Mouse (Mus musculus): ENCODE data around the gene Themis2.
"Not testable (repeated sequence)": the region's sequence is repeated elsewhere in the genome, so short reads cannot be mapped to it uniquely, and the experiment has no call there.

The Themis2 gene

GRCm38 (mm10) chr4:132799845-132800244, 3.7 kb upstream of the Themis2 start:
- DNase-seq (ENCODE audit: low spot score in 2 of 2), result no peak

DNA sequence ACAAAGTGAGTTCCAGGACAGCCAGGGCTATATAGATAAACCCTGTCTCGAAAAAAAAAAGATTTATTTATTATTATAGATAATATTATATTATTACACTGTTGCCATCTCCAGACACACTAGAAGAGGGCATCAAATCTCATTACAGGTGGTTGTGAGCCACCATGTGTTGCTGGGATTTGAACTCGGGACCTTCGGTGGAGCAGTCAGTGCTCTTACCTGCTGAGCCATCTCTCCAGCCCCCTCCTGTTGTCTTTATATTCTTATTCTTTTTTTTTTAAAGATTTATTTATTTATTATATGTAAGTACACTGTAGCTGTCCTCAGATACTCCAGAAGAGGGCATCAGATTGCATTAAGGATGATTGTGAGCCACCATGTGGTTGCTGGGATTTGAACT, 2.5 kb upstream of the Themis2 start:
- DNase-seq (ENCODE audit: low spot score in 2 of 2), result not testable (repeated sequence)

- DNase-seq (ENCODE audit: low spot score in 2 of 2), result no peak
These were observed 1.8 kb upstream of the Themis2 start for GRCm38 (mm10) chr4:132798028-132798427.

GRCm38 (mm10) chr4:132797461-132797860, 1.3 kb upstream of the Themis2 start:
- DNase-seq (ENCODE audit: low spot score in 2 of 2), result no peak

- no peak for DNase-seq (ENCODE audit: low spot score in 2 of 2)
These were observed 1.0 kb downstream of the Themis2 start for GRCm38 (mm10) chr4:132795171-132795570.

DNA sequence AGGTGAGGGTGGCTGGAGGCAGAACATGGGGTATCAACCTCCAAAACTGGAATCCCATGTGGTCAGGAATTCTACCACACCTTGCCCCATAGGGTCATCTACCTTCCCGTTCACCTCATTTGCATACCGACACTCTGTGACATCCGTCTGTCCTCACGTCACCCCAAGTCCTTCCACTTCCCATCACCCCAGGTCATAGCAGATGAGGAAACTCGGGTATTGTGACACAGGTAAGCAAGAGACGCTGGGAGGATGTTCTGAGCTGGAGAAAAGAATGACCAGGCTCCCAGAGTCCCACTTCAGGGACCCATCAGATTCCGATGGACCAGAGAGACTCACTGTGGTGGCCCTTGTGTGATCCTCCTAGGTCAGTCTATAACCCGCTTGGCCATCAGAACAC, 1.4 kb downstream of the Themis2 start:
- DNase-seq (ENCODE audit: low spot score in 2 of 2), result no peak

DNA sequence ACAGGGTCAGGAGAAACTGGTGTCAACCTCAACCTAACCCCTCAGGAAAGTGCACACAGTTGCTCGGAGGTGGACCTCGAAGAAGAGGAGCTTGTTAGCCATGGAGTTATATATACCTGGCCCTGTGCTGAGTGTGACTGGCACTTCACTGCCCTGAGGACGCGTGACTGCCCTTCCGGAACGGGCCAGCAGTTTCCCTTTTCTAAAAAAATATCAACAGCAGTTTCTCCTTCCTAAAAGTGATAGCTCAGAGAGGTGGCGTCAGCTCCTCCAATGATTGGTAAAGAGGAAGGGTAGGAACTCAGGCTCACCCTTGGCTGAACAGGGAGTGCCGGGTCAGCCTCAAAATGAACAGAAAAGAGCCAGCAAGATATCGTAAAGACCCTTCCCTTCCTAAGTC, 2.2 kb downstream of the Themis2 start:
- DNase-seq (ENCODE audit: low spot score in 2 of 2), result no peak

- not testable (repeated sequence) for DNase-seq (ENCODE audit: low spot score in 2 of 2)
These were observed 2.7 kb downstream of the Themis2 start for GRCm38 (mm10) chr4:132793322-132794004.

- no peak for DNase-seq (ENCODE audit: low spot score in 2 of 2)
These were observed 6.5 kb downstream of the Themis2 start for GRCm38 (mm10) chr4:132789731-132790130.

GRCm38 (mm10) chr4:132785228-132785627, 11.0 kb downstream of the Themis2 start:
- DNase-seq (ENCODE audit: low spot score in 2 of 2), result no peak

- DNase-seq (ENCODE audit: low spot score in 2 of 2), result no peak
These were observed 12.5 kb downstream of the Themis2 start for GRCm38 (mm10) chr4:132783732-132784131.

DNA sequence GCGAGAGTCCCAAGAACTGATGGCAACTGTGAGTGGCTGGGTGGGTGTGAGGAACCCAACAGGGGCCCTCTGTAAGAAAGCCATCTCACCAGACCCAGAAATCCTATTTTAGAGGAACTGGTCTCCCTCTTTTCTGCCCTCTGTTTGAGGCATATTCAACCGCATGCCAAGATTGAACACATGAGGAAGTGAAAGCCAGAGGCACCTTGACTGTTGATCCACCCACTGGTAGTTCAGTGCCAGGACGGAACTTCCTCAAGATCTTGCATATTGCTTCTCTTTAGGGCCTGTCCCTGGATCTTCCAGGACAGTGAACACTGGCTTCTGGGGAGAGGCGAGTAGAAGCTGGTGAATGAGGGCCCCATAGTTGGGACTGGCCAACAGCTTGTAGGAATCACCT, 15.9 kb downstream of the Themis2 start:
- no peak for DNase-seq (ENCODE audit: low spot score in 2 of 2)

DNA sequence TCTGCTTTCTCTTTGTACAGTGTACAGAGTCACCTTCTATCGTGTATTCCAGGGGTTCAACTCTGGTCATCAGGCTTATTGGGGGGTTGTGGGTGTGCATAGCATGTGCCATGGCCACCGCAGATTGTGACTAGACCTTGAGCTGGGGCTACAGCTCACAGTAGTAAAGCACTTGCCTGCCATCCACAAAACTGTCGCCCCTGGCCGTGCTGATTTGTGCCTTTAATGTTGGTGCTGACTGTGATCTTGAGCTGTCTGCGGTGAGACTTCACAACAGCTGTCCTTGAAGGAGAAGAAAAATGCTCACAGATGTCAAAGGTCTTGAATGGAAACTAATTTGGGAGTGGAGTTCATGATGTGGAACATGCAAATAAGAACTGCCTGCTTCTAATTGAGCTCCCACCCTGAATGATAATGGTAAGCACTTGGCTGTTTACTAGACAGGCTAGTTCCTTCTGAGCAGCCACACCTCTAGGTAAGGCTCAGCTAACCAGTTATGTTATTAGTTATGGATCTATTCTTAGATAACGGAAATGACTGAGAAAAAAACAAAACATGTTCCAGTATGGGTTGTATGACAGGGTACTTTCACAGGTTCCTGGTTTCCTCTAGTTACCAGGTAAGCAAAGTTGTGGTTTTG, 17.5 kb downstream of the Themis2 start:
- DNase-seq (ENCODE audit: low spot score in 2 of 2), result no peak

GRCm38 (mm10) chr4:132776764-132777163, 19.4 kb downstream of the Themis2 start:
- DNase-seq (ENCODE audit: low spot score in 2 of 2), result peak; percentile 43 to 65

DNA sequence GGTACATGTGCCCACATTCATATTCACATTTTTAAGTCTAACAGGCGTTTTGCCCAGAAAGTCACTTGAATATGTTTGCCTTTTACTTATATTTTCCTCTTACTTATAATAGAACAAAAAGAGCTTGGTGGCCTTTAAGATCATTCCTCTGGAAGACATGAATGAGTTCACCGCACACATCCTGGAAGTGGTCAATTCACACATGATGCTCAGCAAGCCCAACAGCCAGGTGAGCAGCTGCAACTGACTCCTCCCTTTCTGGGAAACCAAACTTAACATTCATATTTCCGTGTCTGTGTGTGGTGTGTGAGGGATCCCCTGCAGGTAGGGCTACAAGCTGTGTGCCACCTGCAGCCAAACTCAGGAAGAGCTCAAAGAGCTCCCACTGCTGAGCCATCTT, 21.3 kb downstream of the Themis2 start:
- DNase-seq (ENCODE audit: low spot score in 2 of 2), result no peak

DNA sequence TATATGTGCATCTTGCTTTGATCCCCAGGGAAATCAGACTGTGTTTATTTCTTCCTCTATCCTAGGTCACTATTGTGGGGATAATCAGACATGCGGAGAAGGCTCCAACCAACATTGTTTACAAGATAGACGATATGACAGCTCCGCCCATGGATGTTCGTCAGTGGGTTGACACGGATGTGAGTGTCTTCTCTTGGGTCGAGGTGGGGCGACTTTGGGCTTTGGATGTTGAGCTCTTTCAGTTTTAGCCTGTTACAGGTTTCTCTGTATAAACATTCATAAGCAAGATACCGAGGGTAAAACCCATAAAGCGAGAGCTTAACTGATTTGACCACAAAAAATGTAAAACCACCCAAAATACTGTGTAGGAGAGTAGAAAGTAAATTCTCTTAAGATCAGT, 24.4 kb downstream of the Themis2 start:
- no peak for DNase-seq (ENCODE audit: low spot score in 2 of 2)

DNA sequence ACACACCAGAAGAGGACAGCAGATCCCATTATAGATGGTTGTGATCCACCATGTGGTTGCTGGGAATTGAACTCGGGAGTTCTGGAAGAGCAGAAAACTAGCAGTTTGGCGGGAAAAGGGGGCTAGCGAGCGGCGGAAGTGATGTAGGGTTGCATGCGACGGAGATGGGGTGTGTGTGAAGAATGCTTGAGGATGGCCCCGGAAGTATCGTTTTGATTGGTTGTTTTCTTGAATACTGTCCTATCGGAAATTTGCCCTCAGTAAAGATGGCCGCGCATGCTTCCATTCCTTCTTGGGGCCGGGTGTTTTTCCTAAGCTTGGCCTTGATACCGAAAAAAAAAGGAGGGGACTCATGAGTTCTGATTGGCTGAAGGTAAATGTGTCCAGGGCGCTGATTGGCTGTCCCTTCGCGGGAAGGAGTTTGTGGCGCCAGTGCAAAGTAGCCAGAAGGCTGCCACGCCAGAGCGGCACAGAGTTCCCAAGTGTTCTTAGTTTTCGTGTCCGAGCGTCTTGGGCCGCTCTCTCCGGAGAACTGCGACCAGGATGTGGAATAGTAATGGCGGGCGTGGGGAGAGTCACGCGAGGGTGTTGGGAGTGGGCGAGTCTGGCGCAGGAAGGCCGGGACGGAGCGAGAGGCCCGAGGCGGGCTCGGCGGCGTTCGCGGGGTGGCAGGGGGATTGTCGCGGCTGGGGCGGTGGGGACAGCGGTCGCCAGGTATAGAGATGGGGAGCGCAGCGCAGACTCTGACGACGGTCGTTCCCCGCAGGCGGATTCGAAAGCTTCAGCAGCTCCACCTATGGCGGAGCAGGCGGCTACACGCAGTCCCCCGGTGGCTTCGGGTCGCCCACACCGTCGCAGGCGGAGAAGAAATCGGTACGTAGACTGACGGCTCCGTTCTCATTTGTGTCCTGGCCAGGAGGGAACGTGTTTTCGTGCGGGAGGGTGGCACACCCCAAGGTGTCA, 28.0 kb downstream of the Themis2 start, which contains the start of gene Rpa2:
Gene Rpa2, plus strand, starts transcription at position 419 of the 963 bp plus-strand sequence.
- peak; percentile 97 to 98 for DNase-seq (ENCODE audit: low spot score in 2 of 2)

GRCm38 (mm10) chr4:132763125-132763524, 33.1 kb downstream of the Themis2 start:
- DNase-seq (ENCODE audit: low spot score in 2 of 2), result not testable (repeated sequence)

DNA sequence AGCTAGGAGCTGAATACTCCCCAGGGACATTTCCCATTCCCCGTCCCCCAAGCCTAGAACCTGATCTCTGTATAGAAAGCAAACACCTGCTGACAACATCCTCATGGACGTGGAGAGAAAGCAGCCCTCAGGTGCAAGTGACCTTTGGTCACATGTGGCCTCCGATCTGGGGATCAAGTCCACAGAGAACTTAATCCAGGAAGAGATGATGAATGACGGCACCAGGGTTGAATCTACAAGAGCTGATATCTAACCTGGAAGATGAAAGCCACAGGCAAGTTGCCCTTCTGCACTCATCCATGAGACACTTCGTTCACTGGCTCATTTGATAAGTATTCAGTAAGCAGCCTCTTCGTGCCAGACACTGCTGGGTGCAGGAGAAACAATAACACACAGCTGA, 33.6 kb downstream of the Themis2 start:
- no peak for DNase-seq (ENCODE audit: low spot score in 2 of 2)

GRCm38 (mm10) chr4:132760296-132760695, 35.9 kb downstream of the Themis2 start:
- DNase-seq (ENCODE audit: low spot score in 2 of 2), result no peak

- no peak for DNase-seq (ENCODE audit: low spot score in 2 of 2)
These were observed 38.4 kb downstream of the Themis2 start for GRCm38 (mm10) chr4:132757633-132758351.

- DNase-seq (ENCODE audit: low spot score in 2 of 2), result peak; percentile 36 to 58
These were observed 39.2 kb downstream of the Themis2 start, which contains the start of gene Smpdl3b for GRCm38 (mm10) chr4:132756974-132757373. TSS of gene Smpdl3b (minus strand) at chr4:132757252.
